Mouse (Mus musculus) adrenal gland, adult (tissue): ENCODE data around the gene Olfr888.

Source experiments
- DNase-seq, 2 experiments: peaks; one replicate each; pipeline ENCODE4 v3.0.0; 2022 to 2023; ENCODE audit warnings: low spot score in 1 of 2; ENCODE audit not compliant: inconsistent age in 2 of 2

Olfr888 gene

DNA sequence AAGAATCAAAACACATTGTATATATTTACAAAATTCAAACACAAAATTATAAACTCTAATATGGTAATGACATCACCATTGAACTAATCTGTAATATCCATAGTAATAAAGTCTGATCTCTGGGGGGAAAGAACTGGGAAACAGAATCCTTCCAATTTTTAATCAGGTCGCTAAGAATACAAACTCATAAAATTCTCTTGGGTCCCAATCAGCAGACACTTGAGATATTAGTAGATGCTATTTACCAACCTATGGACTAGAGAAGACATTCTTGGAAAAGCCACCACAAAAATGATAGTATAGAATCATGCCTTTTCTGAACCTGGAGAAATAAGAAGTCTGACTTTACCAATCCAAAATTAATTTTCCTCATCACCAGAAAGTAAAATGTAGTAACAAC is at the start of gene Olfr888:
Gene Olfr888, plus strand, starts transcription at position 301 of the 400 bp plus-strand sequence.
- no peak for DNase-seq

DNA sequence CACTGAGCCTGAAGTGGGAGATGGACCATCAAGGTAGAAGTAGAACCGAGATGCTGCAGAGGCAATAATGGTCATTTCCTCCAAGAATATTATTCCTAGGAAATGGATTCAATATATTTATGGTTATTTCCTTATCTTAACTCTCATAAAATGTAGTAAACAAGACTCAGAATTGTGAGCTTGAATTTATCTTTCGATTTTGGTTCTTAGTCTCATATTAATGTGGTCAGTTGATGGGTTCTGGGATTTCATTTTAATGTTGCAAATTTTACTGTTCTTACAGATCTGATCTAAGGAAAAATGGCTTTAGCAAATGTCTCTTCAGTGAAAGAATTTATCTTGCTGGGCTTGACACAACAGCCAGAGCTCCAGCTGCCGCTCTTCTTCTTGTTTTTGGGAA is 46.9 kb upstream of the Olfr888 start, which contains the start of gene Olfr885:
Gene Olfr885, plus strand, starts transcription at position 301 of the 400 bp plus-strand sequence.
- no peak for DNase-seq

- no peak for DNase-seq
Observed at GRCm38 (mm10) chr9:38083772-38084171, 24.2 kb upstream of the Olfr888 start, which contains the start of gene Olfr887. Olfr887 (plus strand) TSS chr9:38084072.

DNA sequence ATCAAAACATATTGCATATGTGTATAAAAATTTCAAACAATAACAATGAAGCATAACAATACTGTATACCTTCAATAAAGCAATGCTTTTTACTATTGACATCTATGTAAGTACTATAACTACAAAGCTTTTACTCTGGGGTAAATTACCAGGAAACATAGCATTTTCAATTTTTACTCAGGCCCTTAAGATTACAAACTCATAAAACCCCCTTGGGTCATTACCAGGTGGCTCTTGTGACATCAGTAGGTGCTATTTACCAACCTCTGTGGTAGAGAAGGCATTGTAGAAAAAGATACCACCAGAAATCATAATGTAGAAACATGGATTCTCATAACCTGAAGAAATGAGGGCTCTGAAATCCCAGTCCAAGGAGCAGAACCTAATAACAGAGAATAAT is 7.0 kb downstream of the Olfr888 start, which contains the start of gene Olfr889:
Gene Olfr889, plus strand, starts transcription at position 301 of the 400 bp plus-strand sequence.
- no peak for DNase-seq

- DNase-seq: no peak
Observed at GRCm38 (mm10) chr9:38142217-38142616, 34.3 kb downstream of the Olfr888 start, which contains the start of gene Olfr890. Olfr890 (plus strand) TSS chr9:38142517.
